Mouse (Mus musculus): ENCODE measurements around the gene Nox3.

DNA sequence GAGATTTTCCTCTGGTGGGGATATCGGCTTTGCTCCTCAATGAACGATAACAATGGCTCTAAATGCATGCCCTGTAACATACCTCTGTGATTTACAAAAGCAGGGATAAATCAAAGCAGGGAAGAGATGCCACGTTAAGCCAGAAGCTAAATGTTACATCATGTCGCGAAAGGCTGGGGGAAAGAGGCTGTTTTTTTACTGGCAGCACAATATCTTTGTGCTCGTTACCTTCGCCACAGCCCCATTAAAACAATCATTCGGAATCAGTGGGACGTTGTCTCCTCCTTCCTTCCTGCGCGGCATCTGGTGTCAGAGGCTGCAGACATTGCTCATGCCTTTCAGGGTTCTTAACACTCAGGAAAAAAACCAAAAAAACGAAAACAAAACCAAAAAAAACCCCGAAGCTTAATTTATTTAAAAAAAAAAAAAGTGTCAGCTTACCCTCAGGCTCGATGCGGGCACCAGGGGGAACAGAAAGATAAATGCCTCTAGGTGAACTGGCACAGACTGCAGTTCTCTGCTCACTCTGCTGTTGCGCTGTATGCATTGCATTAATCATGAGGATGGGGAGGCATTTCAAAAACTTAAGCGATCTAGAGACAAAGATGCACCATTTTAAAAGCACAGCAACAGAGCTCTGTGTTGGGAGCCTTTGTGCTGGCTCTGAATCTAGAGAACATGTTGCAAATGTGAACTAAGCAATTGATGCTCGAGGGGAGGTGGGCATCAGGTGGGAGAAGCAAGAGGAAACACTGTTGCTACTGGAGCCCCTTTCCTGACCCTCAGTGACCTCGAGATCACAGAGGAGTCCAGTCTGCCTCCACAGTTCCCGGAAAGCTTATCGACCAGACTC, 84.9 kb downstream of the Nox3 start:
- TF ChIP-seq POLR2A (IDR thresholded peaks at IDR 0.05; ENCODE audit: extremely low read depth, insufficient read depth, low read length) = no peak
- no peak for TF ChIP-seq CTCF (IDR thresholded peaks at IDR 0.05; ENCODE audit: low read depth, low read length)
